16 mouse cellular contexts compared by ENCODE assay signal in the genomic region with DNA sequence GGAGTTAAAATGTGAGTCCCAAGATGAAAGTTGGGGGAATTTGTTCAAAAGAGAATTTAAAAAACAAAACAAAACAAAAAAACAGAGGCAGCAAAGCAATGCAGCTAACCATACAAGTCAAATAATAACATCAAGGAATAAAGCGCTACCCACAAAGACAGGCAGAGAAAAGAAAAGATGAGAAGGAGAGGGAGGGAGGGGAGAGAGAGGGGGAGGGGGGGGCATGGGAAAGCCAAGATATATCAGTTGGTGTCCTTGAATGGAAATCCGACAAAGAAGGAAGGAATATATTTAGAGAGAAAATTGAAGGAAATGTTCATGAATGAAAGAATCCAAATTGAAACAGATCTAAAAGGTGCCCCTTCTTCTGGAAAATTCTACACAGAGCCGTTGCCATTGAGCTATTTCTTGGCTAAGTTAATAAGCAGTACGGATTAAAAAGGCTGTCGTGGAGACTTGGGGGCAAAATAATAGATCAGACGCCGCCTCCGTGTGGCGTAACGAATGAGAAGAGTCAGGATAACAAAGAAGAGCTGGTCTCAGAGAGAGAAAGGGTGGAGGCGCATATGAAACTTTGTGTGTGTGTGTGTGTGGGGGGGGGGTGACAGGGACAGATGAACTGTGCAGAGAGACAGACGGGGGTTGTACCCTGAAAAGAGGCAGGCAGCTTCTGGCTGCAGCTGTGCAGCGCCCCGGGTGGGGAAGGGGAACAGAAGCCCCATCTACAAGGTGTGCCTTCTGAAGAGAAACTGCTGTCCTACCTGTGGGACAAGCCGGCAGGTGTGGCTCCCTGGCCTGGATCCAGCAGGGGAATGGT.
DNase-seq lines count a peak whose midpoint lies in the region; ATAC-seq lines count a peak whose summit lies in the region.
"Had no signal": no experiment of that assay in that cellular context is flagged by ENCODE, and none has a peak within 500 bp of the region (broad histone marks: within the 10 kb centered on the region; RNA-seq: fewer than 3 reads in every experiment).

No protein-coding gene starts in this region.

- peak; percentile 54 for ATAC-seq in forebrain, embryonic 14.5 days
- no peak for ATAC-seq in neural tube, embryonic 15.5 days (ENCODE audit: low FRiP score)

- H3K9me3 ChIP-seq in forebrain, embryonic 14.5 days (replicated peaks; ENCODE audit: control insufficient read depth, low read length) = no peaks in the 10 kb centered on the region
- peaks cover 9% of the 10 kb centered on the region; the same call in 1 of the 2 replicates for H3K9me3 ChIP-seq in midbrain, embryonic 10.5 days (replicated peaks)
- no peaks in the 10 kb centered on the region for H3K9me3 ChIP-seq in neural tube, embryonic 15.5 days (replicated peaks)
- H3K9me3 ChIP-seq: embryonic facial prominence, embryonic 15.5 days; limb, embryonic 13.5 days had no signal

- no peaks in the 10 kb centered on the region for H3K36me3 ChIP-seq in forebrain, embryonic 14.5 days (ENCODE audit: control insufficient read depth, insufficient read depth, low read length)
- no peaks in the 10 kb centered on the region for H3K36me3 ChIP-seq in midbrain, embryonic 10.5 days
- H3K36me3 ChIP-seq in neural tube, embryonic 15.5 days = no peaks in the 10 kb centered on the region
- H3K36me3 ChIP-seq: embryonic facial prominence, embryonic 15.5 days; limb, embryonic 13.5 days had no signal

- H3K27me3 ChIP-seq in forebrain, embryonic 14.5 days (replicated peaks; ENCODE audit: control insufficient read depth, insufficient read depth, low read length) = no peaks in the 10 kb centered on the region
- H3K27me3 ChIP-seq in midbrain, embryonic 10.5 days (ENCODE audit: low read depth, poor library complexity, severe bottlenecking) = no peaks in the 10 kb centered on the region; the same call in 1 of the 2 replicates
- no peaks in the 10 kb centered on the region for H3K27me3 ChIP-seq in neural tube, embryonic 15.5 days (replicated peaks)
- H3K27me3 ChIP-seq: embryonic facial prominence, embryonic 15.5 days; limb, embryonic 13.5 days had no signal

- H3K4me2 ChIP-seq in forebrain, embryonic 14.5 days (ENCODE audit: low read length) = peak overlapping the region; percentile 25; the same call in 1 of the 2 replicates
- peak overlapping the region; percentile 13; the same call in 1 of the 2 replicates for H3K4me2 ChIP-seq in neural tube, embryonic 15.5 days
- H3K4me2 ChIP-seq: embryonic facial prominence, embryonic 15.5 days; limb, embryonic 13.5 days had no signal

- H3K4me3 ChIP-seq in forebrain, embryonic 14.5 days (ENCODE audit: low read depth, low read length) = no peak overlapping the region
- H3K4me3 ChIP-seq in midbrain, embryonic 10.5 days = peak overlapping the region; percentile 18
- H3K4me3 ChIP-seq in neural tube, embryonic 15.5 days (replicated peaks) = no peak overlapping the region
- H3K4me3 ChIP-seq: embryonic facial prominence, embryonic 15.5 days; limb, embryonic 13.5 days had no signal

- no peak overlapping the region for H3K9ac ChIP-seq in forebrain, embryonic 14.5 days (ENCODE audit: low read length)
- H3K9ac ChIP-seq in neural tube, embryonic 15.5 days (replicated peaks) = no peak overlapping the region
- H3K9ac ChIP-seq: embryonic facial prominence, embryonic 15.5 days; limb, embryonic 13.5 days had no signal

- H3K4me1 ChIP-seq in forebrain, embryonic 14.5 days (ENCODE audit: control insufficient read depth, insufficient read depth, low read length) = peaks cover 15% of the 10 kb centered on the region
- H3K4me1 ChIP-seq in midbrain, embryonic 10.5 days = peaks cover 50% of the 10 kb centered on the region
- H3K4me1 ChIP-seq in neural tube, embryonic 15.5 days = peaks cover 14% of the 10 kb centered on the region

- peak; percentile 20 for DNase-seq in lung, postnatal 10 days
- DNase-seq in lung, postnatal 25 days (ENCODE audit: low spot score) = no peak
- DNase-seq in forebrain, embryonic 14.5 days (ENCODE audit: low spot score) = peak; percentile 75
- DNase-seq in midbrain, embryonic 10.5 days (ENCODE audit: low spot score) = peak; percentile 79
- no peak for DNase-seq in spleen, postnatal 36 days (ENCODE audit: low spot score in 2 of 2)
- DNase-seq in testis, postnatal 14 days (ENCODE audit: low spot score) = no peak
- DNase-seq in urinary bladder, adult 2 months (ENCODE audit: low spot score) = no peak
- DNase-seq: adrenal gland, adult 2 months; cerebellum, adult 11 months; kidney, adult 2 months; layer of hippocampus, adult 9-11 months; lung, postnatal 14 days; right cerebral cortex, postnatal 25 days had no signal

- H3K27ac ChIP-seq in forebrain, embryonic 14.5 days (ENCODE audit: low read depth, low read length) = no peak overlapping the region
- peak overlapping the region; percentile 83 for H3K27ac ChIP-seq in midbrain, embryonic 10.5 days (replicated peaks)
- H3K27ac ChIP-seq in neural tube, embryonic 15.5 days (replicated peaks) = no peak overlapping the region
- H3K27ac ChIP-seq: embryonic facial prominence, embryonic 15.5 days; limb, embryonic 13.5 days had no signal

- 4% methylated on average over 15 of the region's 15 CpGs for WGBS in forebrain, embryonic 14.5 days
- WGBS in midbrain, embryonic 10.5 days = 23% methylated on average over 14 of the region's 15 CpGs
- 17% methylated on average over 15 of the region's 15 CpGs for WGBS in neural tube, embryonic 15.5 days

Comparison
In these comparisons a context has a peak if more than half of its experiments do, and no peak if none do; other contexts are left out.
1. DNase-seq: peak in lung, postnatal 10 days (single experiment), forebrain, embryonic 14.5 days (single experiment) and midbrain, embryonic 10.5 days (single experiment); none in lung, postnatal 25 days (single experiment), spleen, postnatal 36 days (0 of 2), testis, postnatal 14 days (single experiment) and urinary bladder, adult 2 months (single experiment).